Mouse (Mus musculus) left cerebral cortex, adult 8-10 months (tissue): ENCODE measurements at regions not wholly inside any gene's neighbourhood (a gene's known extent, or its start where the extent isn't known, plus 50 kb on each side); places are given as distances from the start of the nearest gene placed in this dataset.

Experiments
- DNase-seq, 2 experiments: peaks; one replicate each; pipeline ENCODE4 v3.0.0; 2022; ENCODE audit warnings: low spot score in 2 of 2

- DNase-seq: no peak
Measured at GRCm38 (mm10) chr19:55011341-55011740, 115.7 kb downstream of the Gpam start.

- DNase-seq: no peak
Measured at GRCm38 (mm10) chr19:55008463-55009146, 118.4 kb downstream of the Gpam start.

- DNase-seq: no peak
Measured at GRCm38 (mm10) chr19:54989982-54990381, 137.1 kb downstream of the Gpam start.

DNA sequence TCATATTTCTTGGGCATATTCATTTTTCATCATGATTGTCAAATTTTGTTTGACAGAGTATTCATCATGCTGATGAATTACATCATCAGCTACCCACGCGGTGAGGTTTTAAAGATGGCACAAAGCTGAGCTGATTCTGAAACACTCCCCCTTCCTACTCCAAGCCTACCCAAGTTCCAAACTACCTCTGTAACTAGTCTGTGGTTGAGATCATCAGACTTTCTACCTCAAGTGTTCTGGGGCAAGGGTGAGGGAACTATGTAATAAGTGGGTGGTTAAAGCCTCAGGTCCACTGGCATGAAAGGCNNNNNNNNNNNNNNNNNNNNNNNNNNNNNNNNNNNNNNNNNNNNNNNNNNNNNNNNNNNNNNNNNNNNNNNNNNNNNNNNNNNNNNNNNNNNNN is 142.5 kb downstream of the Gpam start:
- DNase-seq: no peak

DNA sequence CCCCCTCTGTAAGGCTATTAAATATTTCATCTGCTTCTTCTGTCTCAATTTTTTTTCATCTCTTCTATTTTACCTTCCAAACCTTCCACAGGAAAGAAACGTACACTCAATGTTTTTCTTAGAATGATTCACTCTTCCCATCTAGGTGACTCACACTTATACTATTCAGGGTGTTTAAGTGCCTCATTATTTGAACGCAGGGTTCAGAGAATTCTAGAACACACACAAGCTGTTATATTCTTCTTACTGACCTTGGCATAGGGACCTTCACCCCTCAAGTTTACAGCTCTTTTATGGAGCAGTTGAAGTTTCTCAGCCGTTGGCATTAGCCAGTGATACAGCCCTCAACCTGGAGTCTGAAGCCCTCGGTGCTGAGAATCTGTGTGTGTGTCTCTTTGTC is 144.2 kb downstream of the Gpam start:
- DNase-seq: no peak

DNA sequence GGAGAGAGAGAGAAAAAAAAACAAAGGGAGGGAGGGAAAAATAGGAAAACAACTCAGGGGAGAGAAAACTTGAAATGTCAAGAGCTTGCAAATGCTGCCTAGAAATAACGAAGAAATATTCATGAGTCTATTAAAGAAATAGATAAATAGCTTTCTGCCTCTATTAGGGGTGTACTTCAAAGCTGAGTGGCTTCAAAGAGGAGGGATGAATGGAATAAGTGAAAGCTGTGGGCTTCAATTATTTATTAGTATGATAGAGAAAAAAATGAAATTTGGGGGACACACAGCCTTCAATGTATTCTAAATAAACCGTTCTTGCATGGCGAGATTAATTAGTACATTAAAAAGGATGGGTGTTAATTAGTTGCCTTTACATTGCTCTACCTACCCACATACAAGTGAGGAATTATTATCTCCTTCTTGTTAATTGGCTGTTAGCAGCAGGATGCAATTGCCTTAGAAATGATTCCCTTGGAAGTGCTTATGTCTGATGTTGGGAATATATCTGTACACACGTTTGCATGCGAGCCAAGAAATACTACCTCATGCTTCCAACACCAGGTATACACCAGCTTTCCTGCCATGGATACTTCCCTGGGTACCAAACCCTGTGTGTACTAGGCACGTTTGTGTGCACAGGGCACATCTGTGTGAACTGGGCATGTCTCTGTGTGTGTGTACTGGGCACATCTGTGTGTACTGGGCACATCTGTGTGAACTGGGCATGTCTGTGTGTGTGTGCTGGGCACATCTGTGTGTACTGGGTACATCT is 155.4 kb downstream of the Gpam start:
- no peak for DNase-seq

GRCm38 (mm10) chr19:54958328-54958727 is 168.7 kb downstream of the Gpam start:
- no peak for DNase-seq

GRCm38 (mm10) chr19:54955096-54955495 is 171.9 kb downstream of the Gpam start:
- no peak for DNase-seq

DNA sequence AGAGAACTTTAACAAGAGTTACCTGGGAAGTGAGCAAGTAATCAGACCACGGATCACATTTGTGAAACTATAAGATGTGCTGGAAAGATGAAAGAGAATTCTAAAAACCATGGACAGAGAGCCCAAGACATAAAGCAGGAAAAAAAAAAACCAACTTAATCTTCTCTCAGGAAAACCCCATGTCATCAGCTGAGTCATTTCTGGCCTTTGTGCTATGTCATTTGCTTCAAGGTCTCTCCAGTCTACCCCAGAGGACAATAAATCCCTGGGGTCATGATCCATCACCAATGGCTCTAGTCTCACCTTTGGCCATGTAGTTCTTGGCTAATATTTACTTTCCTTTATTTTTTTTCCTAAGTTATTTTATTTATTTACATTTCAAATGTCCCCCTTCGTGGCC is 174.5 kb downstream of the Gpam start:
- no peak for DNase-seq

DNA sequence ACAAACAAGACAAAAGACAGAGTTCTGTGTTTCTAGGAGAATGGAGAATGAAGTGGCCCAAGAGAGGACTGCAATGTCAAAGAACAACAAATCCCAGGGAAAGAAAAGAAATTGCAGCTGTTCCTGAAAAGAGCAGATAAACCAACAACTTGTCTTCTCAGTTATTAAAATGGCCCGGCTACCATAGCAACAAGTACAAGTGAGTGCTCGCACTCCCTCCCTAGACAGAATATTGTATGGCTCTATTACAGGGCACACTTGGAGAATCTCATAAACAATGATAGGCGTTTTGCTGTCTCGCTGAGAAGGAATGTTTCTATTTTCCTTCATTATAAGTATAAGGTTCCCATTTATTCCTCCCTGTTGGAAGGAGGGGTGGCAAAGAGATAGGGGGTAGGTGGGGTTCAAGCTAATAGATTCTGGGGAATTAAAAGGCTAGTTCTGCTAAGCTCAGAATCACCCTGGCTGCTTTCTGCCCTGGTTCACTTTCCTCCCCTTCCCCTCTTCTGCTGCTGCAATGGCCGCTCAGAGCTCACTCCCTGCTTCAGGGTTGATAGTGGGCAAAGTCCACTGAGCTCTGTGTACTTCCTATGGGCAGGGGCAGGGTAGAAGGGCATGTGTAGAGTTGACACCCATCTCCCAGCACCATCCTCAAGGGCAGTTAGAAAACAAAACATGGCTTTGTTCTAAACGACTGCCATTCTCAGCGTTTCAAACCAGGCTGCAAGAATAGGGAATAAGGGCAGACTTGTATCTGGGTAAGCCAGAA is 178.5 kb downstream of the Gpam start:
- DNase-seq: no peak

DNA sequence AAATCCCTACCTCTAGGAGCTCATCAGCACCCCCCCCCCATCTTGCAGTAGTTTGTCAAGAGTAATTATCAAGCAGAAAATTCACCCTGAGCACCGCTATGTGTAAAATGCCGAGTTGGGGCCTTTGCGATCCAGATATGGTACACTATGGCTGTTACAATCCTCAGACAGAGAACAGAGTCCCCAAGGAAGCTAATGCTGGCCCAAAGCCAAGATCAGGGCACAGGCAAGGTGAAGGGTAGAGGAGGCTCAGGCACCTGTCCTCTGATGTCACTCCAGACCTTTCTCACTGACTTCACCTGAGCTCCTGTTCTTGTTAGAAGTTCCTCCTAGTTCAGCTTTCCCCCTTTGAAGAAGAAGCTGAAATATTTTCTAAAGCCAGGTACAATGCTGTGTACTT is 179.5 kb downstream of the Gpam start:
- DNase-seq: no peak

DNA sequence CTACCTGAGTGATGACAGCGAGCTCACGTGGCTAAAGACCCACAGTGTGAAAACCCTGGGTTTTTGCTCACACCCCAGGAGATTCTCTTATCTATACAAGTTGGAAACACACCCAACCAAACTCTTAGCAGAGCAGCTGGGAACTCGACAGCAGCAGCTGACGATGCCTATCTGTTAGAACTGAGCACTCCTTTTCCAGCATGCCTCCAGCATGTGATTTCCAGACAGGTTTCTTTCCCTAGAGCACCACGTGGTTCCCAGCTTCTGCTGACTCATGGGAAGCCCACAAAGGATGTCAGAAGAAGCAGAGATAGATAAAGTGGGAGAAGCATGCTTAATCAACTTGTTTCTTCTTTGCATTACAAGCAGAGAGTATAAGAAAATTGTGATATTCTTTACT is 194.5 kb downstream of the Gpam start:
- peak in 1 of 2 experiments; percentile 36 for DNase-seq

- no peak for DNase-seq
Measured at GRCm38 (mm10) chr19:54925888-54926287, 201.2 kb downstream of the Gpam start.

- no peak for DNase-seq
Measured at GRCm38 (mm10) chr19:54919597-54919996, 207.4 kb downstream of the Gpam start.

DNA sequence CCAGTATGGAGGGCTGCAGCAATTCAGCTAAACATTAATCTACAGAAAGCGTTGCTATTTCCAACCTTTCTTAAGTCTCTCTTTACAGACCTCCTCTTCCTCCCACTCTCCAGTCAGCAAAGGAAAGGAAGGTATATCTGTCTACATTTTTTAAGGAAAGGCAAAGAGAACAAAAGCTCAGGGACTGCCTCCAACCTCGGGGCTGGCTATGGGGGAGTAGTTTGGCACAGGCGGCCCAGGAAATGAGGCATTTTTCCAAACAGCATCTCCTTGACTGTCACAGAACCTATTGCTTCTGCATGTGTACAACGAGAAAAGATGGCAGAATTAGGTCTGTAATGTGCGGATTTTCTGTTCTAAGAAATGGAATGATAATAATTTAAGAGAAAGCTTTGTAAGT is 233.4 kb downstream of the Gpam start:
- DNase-seq: peak in 1 of 2 experiments; percentile 28

DNA sequence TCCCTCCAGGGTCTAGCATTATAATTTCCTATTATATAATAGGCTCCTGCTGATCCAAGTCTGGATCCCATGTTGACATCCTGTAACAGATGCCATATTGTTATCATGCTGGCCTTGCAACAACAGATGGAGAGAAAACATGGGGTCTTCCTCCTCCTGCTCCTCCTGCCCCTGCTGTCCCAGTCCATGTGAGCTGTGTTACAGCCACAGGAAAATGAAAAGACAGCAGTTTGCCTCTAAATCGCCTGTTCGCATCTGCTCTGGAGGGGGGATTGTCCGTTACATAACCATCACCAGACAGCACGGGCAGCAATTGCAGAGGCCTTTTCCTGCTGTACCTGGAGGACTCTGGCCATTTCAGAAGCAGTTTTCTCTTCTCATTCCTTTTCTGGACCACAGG is 260.0 kb downstream of the Gpam start:
- DNase-seq: no peak

GRCm38 (mm10) chr19:54855190-54855589 is 271.8 kb downstream of the Gpam start:
- no peak for DNase-seq

DNA sequence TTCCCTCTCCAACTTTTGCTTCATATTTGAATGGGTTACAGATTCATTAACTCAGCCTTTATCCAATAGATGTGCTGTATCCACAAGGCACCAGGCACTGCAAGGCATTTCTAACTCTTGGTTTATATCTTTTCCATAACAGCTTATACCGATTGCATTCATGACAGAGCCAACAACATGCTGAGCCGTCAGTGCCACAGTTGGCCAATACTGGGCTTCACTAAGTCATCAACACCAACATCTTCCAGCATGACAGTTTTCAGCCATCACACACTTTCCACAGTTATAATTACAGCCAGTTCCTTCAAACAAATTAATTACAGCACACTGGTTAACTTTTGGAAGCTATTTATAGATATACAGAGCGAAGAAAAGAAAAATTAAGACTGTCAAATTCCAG is 288.8 kb downstream of the Gpam start:
- DNase-seq: no peak

- DNase-seq: no peak
Measured at GRCm38 (mm10) chr19:54836451-54836850, 290.6 kb downstream of the Gpam start.

GRCm38 (mm10) chr19:54822161-54822560 is 304.9 kb downstream of the Gpam start:
- no peak for DNase-seq

DNA sequence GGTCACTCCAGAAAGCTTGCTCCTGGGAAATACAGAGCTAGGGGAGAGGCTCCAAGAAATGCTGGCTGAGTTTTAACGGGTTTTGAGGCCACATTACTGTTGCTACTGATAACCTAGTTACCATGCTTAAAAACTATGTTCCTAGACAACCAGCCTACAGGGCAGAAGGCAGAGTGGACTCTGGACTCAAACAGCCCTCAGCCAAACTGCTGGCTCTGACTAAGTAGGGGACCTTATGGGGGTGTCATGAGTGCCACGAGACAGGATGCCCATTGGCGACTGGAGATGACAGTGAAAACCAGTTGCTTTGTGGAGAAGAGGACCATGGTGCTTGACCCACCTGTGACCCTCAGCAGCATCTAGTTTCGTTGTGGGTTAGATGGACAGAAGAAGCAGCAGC is 306.5 kb downstream of the Gpam start:
- DNase-seq: no peak

- no peak for DNase-seq
Measured at GRCm38 (mm10) chr19:54801123-54801742, 325.8 kb downstream of the Gpam start.
